Mouse (Mus musculus) lung, embryonic 16.5 days (tissue): Measurements from ENCODE around the gene Prrt1. TPM values are rescaled to one million over a fixed set of nuclear protein-coding genes. Genes with fewer than 3 reads are reported as not detected.

Source experiments
- ATAC-seq: fragments of 200-750 bp; cut with Nextera tagmentation; 2 replicates; pipeline ENCODE4 v1.8.0; 2017; ENCODE audit warnings: low read depth, mild to moderate bottlenecking, moderate library complexity
- H3K27ac ChIP-seq: fragments of 300-500 bp; sonication (generic); 2 replicates; pipeline ENCODE4 v1.5.1; 2014; ENCODE audit warnings: mild to moderate bottlenecking, control low read depth, low read length
- H3K27me3 ChIP-seq: fragments of 300-500 bp; sonication (generic); 2 replicates; pipeline ENCODE4 v1.6.1; 2014; ENCODE audit warnings: low read depth, low read length, mixed read lengths; ENCODE audit not compliant: control insufficient read depth, insufficient read depth
- H3K36me3 ChIP-seq: fragments of 300-500 bp; sonication (generic); 2 replicates; pipeline ENCODE4 v1.6.1; 2014; ENCODE audit warnings: low read length; ENCODE audit not compliant: control insufficient read depth, insufficient read depth
- H3K4me1 ChIP-seq: fragments of 300-500 bp; sonication (generic); replicated peaks from 2 replicates; pipeline ENCODE4 v1.6.1; 2014; ENCODE audit warnings: low read length, mixed read lengths; ENCODE audit not compliant: control insufficient read depth, insufficient read depth
- H3K4me2 ChIP-seq: fragments of 300-500 bp; sonication (generic); 2 replicates; pipeline ENCODE4 v1.6.1; 2014; ENCODE audit warnings: low read depth, low read length, control low read depth
- H3K4me3 ChIP-seq: fragments of 300-500 bp; sonication (generic); 2 replicates; pipeline ENCODE4 v1.5.1; 2014; ENCODE audit warnings: mild to moderate bottlenecking, low read length, control low read depth
- H3K9ac ChIP-seq: fragments of 300-500 bp; sonication (generic); 2 replicates; pipeline ENCODE4 v1.6.1; 2014; ENCODE audit warnings: low read length, control low read depth
- H3K9me3 ChIP-seq: fragments of 300-500 bp; sonication (generic); 2 replicates; pipeline ENCODE4 v1.6.1; 2016; ENCODE audit warnings: low read length; ENCODE audit not compliant: control insufficient read depth
- WGBS: fragments of 180-500 bp; shearing (Covaris S2); extraction: QIAGEN DNeasy Blood & Tissue Kit; methylation state at CpG from one replicate; pipeline ENCODE4 v1.1.7; 2014; 5-methylcytosine and 5-hydroxymethylcytosine counted together
- polyA plus RNA-seq: library from polyadenylated mRNA; unstranded; fragments of >200 nt; fragmentation: Nextera tagmentation; extraction: Ambion mirVana; gene quantifications from 2 replicates; pipeline ENCODE4 v1.2.1, GENCODE M21; 2015

The Prrt1 gene
- polyA plus RNA-seq, 1 experiment from 2014 or later: 0.13 TPM

GRCm38 (mm10) chr17:34623161-34623560 is 6.2 kb upstream of the Prrt1 start:
- Histone ChIP-seq H3K4me2 (no peak overlapping the region), H3K36me3 (peaks cover 7% of the 10 kb centered on the region; the same call in 1 of the 2 replicates), H3K4me3 (no peak overlapping the region), H3K9ac (no peak overlapping the region), H3K9me3 (no peaks in the 10 kb centered on the region), H3K27ac (no peak overlapping the region), H3K27me3 (peaks cover 3% of the 10 kb centered on the region; the same call in 1 of the 2 replicates), H3K4me1 (peaks cover 12% of the 10 kb centered on the region)
- WGBS: 78% methylated on average over 9 of the region's 9 CpGs
- no peak for ATAC-seq

GRCm38 (mm10) chr17:34624981-34625380 is 4.4 kb upstream of the Prrt1 start:
- no peak overlapping the region for H3K4me2 ChIP-seq
- peaks cover 7% of the 10 kb centered on the region; the same call in 1 of the 2 replicates for H3K36me3 ChIP-seq
- no peak overlapping the region for H3K9ac ChIP-seq
- peaks cover 11% of the 10 kb centered on the region for H3K27me3 ChIP-seq
- H3K9me3 ChIP-seq: no peaks in the 10 kb centered on the region
- peaks cover 19% of the 10 kb centered on the region for H3K4me1 ChIP-seq
- ATAC-seq: no peak
- WGBS: 89% methylated on average over 3 of the region's 3 CpGs
- H3K27ac ChIP-seq: no peak overlapping the region
- H3K4me3 ChIP-seq: no peak overlapping the region

- Histone ChIP-seq H3K36me3 (peaks cover 7% of the 10 kb centered on the region; the same call in 1 of the 2 replicates), H3K4me1 (peaks cover 24% of the 10 kb centered on the region), H3K4me2 (peak overlapping the region; percentile 88), H3K9ac (peak overlapping the region; percentile 73), H3K4me3 (peak overlapping the region; percentile 79), H3K27ac (peak overlapping the region; percentile 84; the same call in 1 of the 2 replicates), H3K27me3 (peaks cover 24% of the 10 kb centered on the region), H3K9me3 (no peaks in the 10 kb centered on the region)
- no peak for ATAC-seq
- 51% methylated on average over 16 of the region's 16 CpGs for WGBS
Measured at GRCm38 (mm10) chr17:34626062-34626772, 3.1 kb upstream of the Prrt1 start.

- Histone ChIP-seq H3K27me3 (peaks cover 29% of the 10 kb centered on the region), H3K4me1 (peaks cover 26% of the 10 kb centered on the region), H3K9me3 (no peaks in the 10 kb centered on the region), H3K9ac (peak overlapping the region; percentile 73), H3K4me3 (peak overlapping the region; percentile 79), H3K27ac (peak overlapping the region; percentile 84), H3K4me2 (peak overlapping the region; percentile 88), H3K36me3 (peaks cover 7% of the 10 kb centered on the region; the same call in 1 of the 2 replicates)
- ATAC-seq: peak; percentile 23; the same call in 1 of the 2 replicates
- WGBS: 0% methylated on average over 18 of the region's 18 CpGs
Measured at GRCm38 (mm10) chr17:34626773-34627092, 2.6 kb upstream of the Prrt1 start.

GRCm38 (mm10) chr17:34627093-34627942 is 2.0 kb upstream of the Prrt1 start:
- Histone ChIP-seq H3K4me3 (peak overlapping the region; percentile 79), H3K9me3 (no peaks in the 10 kb centered on the region), H3K27me3 (peaks cover 35% of the 10 kb centered on the region), H3K4me2 (peak overlapping the region; percentile 88), H3K9ac (peak overlapping the region; percentile 73), H3K4me1 (peaks cover 32% of the 10 kb centered on the region), H3K36me3 (0 out of 2 replicates have a peak, but pooled peaks cover 7% of the 10 kb centered on the region), H3K27ac (peak overlapping the region; percentile 94)
- WGBS: under 1% methylated on average over 38 of the region's 45 CpGs
- peak; percentile 86 for ATAC-seq

- Histone ChIP-seq H3K9ac (peak within 1 kb of the TSS; percentile 73), H3K27ac (peak within 1 kb of the TSS; percentile 94), H3K4me2 (peak within 1 kb of the TSS; percentile 88), H3K9me3 (no peaks in the 10 kb centered on the region), H3K4me1 (peaks cover 32% of the 10 kb centered on the region), H3K4me3 (peak within 1 kb of the TSS; percentile 79), H3K36me3 (0 out of 2 replicates have a peak, but pooled peaks cover 7% of the 10 kb centered on the region), H3K27me3 (peaks cover 42% of the 10 kb centered on the region)
- 2% methylated on average over 29 of the region's 29 CpGs for WGBS
- no peak; the same call in none of the 2 replicates for ATAC-seq
Measured at GRCm38 (mm10) chr17:34627943-34628643, 1.2 kb upstream of the Prrt1 start, which contains the start of gene Ppt2. Ppt2 (minus strand) TSS chr17:34628510.

- H3K9me3 ChIP-seq: no peaks in the 10 kb centered on the region
- H3K27ac ChIP-seq: peak overlapping the region; percentile 94; the same call in 1 of the 2 replicates
- H3K4me2 ChIP-seq: peak overlapping the region; percentile 88
- H3K36me3 ChIP-seq: 0 out of 2 replicates have a peak, but pooled peaks cover 4% of the 10 kb centered on the region
- peaks cover 47% of the 10 kb centered on the region for H3K27me3 ChIP-seq
- peaks cover 32% of the 10 kb centered on the region for H3K4me1 ChIP-seq
- peak overlapping the region; percentile 79 for H3K4me3 ChIP-seq
- H3K9ac ChIP-seq: peak overlapping the region; percentile 73
- WGBS: 33% methylated on average over 5 of the region's 5 CpGs
- no peak for ATAC-seq
Measured at GRCm38 (mm10) chr17:34628644-34628967, 727 bp upstream of the Prrt1 start.

- no peak for ATAC-seq
- 27% methylated on average over 12 of the region's 12 CpGs for WGBS
- H3K36me3 ChIP-seq: 0 out of 2 replicates have a peak, but pooled peaks cover 3% of the 10 kb centered on the region
- H3K9me3 ChIP-seq: no peaks in the 10 kb centered on the region
- H3K4me3 ChIP-seq: peak overlapping the region; percentile 17; the same call in 1 of the 2 replicates
- H3K4me2 ChIP-seq: peak overlapping the region; percentile 41
- H3K27me3 ChIP-seq: peaks cover 53% of the 10 kb centered on the region
- no peak overlapping the region for H3K9ac ChIP-seq
- no peak overlapping the region for H3K27ac ChIP-seq
- H3K4me1 ChIP-seq: peaks cover 32% of the 10 kb centered on the region
Measured at GRCm38 (mm10) chr17:34629796-34630603, 667 bp downstream of the Prrt1 start.
